Mouse (Mus musculus) pancreas, adult 10 weeks (tissue): ENCODE measurements around the gene Tmem17. TPM values are rescaled to one million over a fixed set of nuclear protein-coding genes. Genes with fewer than 3 reads are reported as not detected.

Experiments
- polyA plus RNA-seq: library from polyadenylated mRNA; stranded (reverse); fragments of 350-450 nt; fragmentation: Illumina TruSeq; extraction: RNeasy Lipid Tissue Mini Kit (QIAGEN cat#74804); gene quantifications from one replicate; pipeline ENCODE4 v1.2.3, GENCODE M21; 2015; ENCODE audit warnings: low read depth, low replicate concordance; ENCODE audit not compliant: insufficient read depth

The Tmem17 gene
- 2.1 TPM for polyA plus RNA-seq

DNA sequence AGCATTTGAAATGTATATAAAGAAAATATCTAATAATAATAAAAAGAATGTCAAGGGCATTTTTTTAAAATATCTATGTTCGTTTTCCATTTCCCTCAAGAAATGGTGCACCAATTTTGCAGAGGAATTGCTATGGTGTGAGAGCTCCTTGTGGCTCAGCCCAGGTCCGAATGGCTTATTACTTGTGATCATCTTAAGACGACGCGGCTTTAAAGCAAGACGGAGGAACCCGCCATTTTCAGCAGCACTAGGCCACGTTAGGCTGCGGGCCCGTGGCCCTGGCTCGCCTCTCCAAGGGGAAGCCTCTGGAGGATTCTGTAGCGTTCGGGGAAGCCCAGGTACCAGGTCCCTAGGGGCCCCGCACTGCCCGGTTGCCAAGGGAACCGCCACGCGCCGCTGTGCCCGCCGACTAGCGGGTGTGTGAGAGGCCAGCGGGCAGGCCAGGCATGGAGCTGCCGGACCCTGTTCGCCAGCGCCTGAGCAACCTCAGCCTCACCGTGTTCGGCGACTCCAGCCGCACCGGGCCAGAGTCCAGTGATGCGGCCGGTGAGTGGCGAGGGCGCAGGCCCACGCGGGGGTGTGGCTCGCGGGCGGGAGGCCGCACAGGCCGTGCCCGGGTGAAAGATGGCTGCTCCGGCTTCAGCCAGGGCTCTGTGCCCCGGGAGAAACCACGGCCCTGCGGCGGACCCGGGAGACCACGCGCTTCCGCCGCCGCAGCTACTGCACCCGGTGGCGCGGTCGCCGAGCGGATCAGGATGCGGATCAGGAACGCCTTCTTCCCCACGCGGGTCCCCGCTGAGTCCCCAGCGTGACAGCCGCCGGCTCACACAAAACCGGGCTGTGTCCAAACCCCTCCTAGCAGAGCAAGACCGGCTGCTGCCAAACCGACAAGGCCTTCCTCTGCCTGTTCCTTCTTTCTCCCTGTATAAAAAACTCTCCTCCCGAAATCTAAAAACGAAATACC is at the start of gene Tmem17:
Tmem17 (plus strand) TSS at position 51 of the 964 bp plus-strand sequence.

Other genes with a start within 250 kb of the Tmem17 start
- 4.7 TPM for gene Ehbp1, start 169.8 kb upstream of the Tmem17 start, polyA plus RNA-seq